Mouse (Mus musculus) natural killer cell, adult 2 months (primary cell): Measurements from ENCODE around the gene Elmsan1.

Experiments
- DNase-seq, 2 experiments: peaks; one replicate each; pipeline ENCODE4 v3.0.0; 2022; ENCODE audit warnings: low spot score in 2 of 2

The Elmsan1 gene

GRCm38 (mm10) chr12:84100604-84101492 is 117.8 kb downstream of the Elmsan1 start, which contains the start of gene Acot6:
Gene Acot6 (plus strand): TSS chr12:84100654.
- peak; percentile 6 to 41 for DNase-seq

- DNase-seq: no peak
Observed at GRCm38 (mm10) chr12:84100071-84100470, 118.6 kb downstream of the Elmsan1 start.

GRCm38 (mm10) chr12:84099605-84100004 is 119.1 kb downstream of the Elmsan1 start:
- DNase-seq: no peak
